Mouse (Mus musculus) midbrain, embryonic 11.5 days (tissue): ENCODE results near the gene Gas2l1. TPM values are rescaled to one million over a fixed set of nuclear protein-coding genes. Genes with fewer than 3 reads are reported as not detected.

Source experiments
- ATAC-seq: fragments of 200-750 bp; cut with Nextera tagmentation; 2 replicates; pipeline ENCODE4 v1.8.0; 2017; ENCODE audit warnings: moderate TSS enrichment, moderate library complexity; ENCODE audit not compliant: low FRiP score
- DNase-seq: peaks from one replicate; pipeline ENCODE4 v3.0.0; 2015; ENCODE audit warnings: low spot score; ENCODE audit errors: missing footprints
- H3K27ac ChIP-seq: fragments of 300-500 bp; sonication (generic); 2 replicates; pipeline ENCODE4 v1.5.1; 2014; ENCODE audit warnings: low read depth, low read length
- H3K27me3 ChIP-seq: fragments of 300-500 bp; sonication (generic); 2 replicates; pipeline ENCODE4 v1.6.1; 2014; ENCODE audit warnings: mild to moderate bottlenecking, low read length, moderate library complexity, mixed read lengths; ENCODE audit not compliant: control insufficient read depth, insufficient read depth
- H3K36me3 ChIP-seq: fragments of 300-500 bp; sonication (generic); 2 replicates; pipeline ENCODE4 v1.6.1; 2014; ENCODE audit warnings: mild to moderate bottlenecking, low read length, moderate library complexity, mixed read lengths; ENCODE audit not compliant: control insufficient read depth, insufficient read depth
- H3K4me1 ChIP-seq: fragments of 300-500 bp; sonication (generic); 2 replicates; pipeline ENCODE4 v1.6.1; 2014; ENCODE audit warnings: low read length; ENCODE audit not compliant: control insufficient read depth, insufficient read depth
- H3K4me2 ChIP-seq: fragments of 300-500 bp; sonication (generic); 2 replicates; pipeline ENCODE4 v1.6.1; 2014; ENCODE audit warnings: mild to moderate bottlenecking, moderate library complexity
- H3K4me3 ChIP-seq: fragments of 300-500 bp; sonication (generic); 2 replicates; pipeline ENCODE4 v1.5.1; 2014; ENCODE audit warnings: low read depth, low read length
- H3K9ac ChIP-seq: fragments of 300-500 bp; sonication (generic); 2 replicates; pipeline ENCODE4 v1.6.1; 2014; ENCODE audit warnings: low read length
- H3K9me3 ChIP-seq: fragments of 300-500 bp; sonication (generic); 2 replicates; pipeline ENCODE4 v1.6.1; 2016; ENCODE audit warnings: low read length; ENCODE audit not compliant: control insufficient read depth
- WGBS: fragments of 180-500 bp; shearing (Covaris S2); extraction: QIAGEN DNeasy Blood & Tissue Kit; methylation state at CpG from one replicate; pipeline ENCODE4 v1.1.7; 2014; 5-methylcytosine and 5-hydroxymethylcytosine counted together
- polyA plus RNA-seq: library from polyadenylated mRNA; unstranded; fragments of >200 nt; fragmentation: Nextera tagmentation; extraction: Ambion mirVana; gene quantifications from 2 replicates; pipeline ENCODE4 v1.2.1, GENCODE M21; 2014

Gas2l1 gene
- polyA plus RNA-seq = 19.4 and 23.1 TPM in 2 replicates

DNA sequence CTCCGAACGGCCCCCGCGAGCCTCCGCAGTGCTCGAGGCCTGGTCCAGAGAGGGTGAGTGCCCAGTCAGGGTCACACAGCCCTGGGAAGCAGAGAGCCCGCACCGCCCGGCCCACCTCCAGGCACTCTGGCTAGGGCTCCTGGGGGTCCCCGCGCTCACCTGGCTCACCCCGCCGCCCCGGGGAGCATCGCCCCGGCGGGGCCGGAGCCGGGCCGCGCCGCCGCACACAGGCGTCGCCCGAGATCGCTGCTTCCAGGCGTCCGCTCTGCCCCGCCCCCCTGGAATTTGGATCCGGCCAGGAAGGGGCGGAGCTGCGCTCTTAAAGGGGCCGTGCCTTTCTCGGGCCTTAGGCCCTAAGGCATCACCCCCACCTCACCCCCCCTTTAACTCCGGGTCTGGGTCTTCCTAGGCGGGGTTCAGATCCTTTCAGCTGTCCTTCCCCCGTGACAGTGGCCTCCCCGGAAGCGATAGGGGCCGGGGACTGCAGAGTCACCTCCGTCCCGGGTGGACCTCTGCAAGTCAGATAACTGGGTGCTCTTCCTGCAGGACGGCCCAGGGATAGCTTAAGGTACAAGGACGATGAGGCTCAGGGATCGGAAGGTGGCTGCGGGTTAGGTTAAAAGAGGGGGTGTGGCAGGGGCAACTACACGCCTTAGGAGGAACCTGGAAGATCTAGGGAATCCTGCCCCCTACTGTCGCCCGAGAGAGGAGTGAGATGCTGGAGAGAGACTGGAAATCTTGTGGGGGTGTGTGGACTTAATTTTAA, at the start of gene Gas2l1:
Gene Gas2l1 (minus strand): TSS at position 272 of the 766 bp plus-strand sequence.
- Histone ChIP-seq H3K36me3 (peaks cover 17% of the 10 kb centered on the region), H3K27me3 (peaks cover 45% of the 10 kb centered on the region), H3K9ac (peak within 1 kb of the TSS; percentile 73), H3K9me3 (no peaks in the 10 kb centered on the region), H3K4me3 (peak within 1 kb of the TSS; percentile 67), H3K4me2 (peak within 1 kb of the TSS; percentile 83), H3K27ac (peak within 1 kb of the TSS; percentile 5; the same call in 1 of the 2 replicates), H3K4me1 (peaks cover 32% of the 10 kb centered on the region)
- peak; percentile 84 for ATAC-seq
- under 1% methylated on average over 42 of the region's 50 CpGs for WGBS
- DNase-seq = peak; percentile 99

DNA sequence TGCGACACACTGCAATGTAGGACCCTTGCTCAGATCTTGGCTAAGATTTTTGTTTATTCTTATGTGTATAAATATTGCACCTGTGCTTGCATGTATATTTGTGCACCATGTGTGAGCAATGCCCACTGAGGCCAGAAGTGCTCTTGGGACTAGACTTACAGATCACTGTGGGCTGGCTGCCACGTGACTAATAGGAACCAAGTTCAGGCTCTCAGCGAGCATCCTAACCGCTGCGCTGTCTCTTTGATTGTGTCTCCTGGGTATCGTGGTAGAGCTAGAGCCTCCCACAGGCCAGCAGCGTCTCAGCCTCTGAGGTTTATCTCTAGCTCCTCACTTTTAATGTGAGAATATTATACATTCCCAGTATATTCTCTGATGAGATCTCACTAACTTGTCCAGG, 48.5 kb upstream of the Gas2l1 start:
- H3K9ac ChIP-seq = no peak overlapping the region
- no peak for DNase-seq
- H3K27me3 ChIP-seq = no peaks in the 10 kb centered on the region
- no peak overlapping the region for H3K4me3 ChIP-seq
- 83% methylated on average over 7 of the region's 7 CpGs for WGBS
- H3K4me1 ChIP-seq = no peaks in the 10 kb centered on the region
- H3K36me3 ChIP-seq = no peaks in the 10 kb centered on the region
- no peak overlapping the region for H3K27ac ChIP-seq
- H3K9me3 ChIP-seq = no peaks in the 10 kb centered on the region
- no peak for ATAC-seq
- H3K4me2 ChIP-seq = no peak overlapping the region

DNA sequence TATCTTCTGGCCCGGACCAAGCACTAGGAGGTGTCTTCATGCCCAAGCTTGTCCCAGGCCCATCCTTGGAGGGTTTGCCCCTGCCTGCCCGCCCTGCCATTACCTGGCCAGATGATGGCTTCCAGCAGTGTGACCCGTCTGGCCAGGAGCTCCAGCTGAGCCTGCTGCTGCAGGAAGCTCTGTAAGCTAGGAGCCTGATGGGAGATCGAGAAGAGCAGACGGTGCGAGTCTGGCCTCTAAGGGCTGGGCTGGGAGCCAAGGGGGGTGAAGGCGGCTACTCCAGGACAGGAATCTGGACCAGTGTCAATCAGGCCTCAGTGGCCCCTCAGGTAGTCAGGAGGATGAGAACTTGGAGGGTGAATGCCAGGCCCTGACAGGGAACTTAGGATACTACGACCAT, 44.3 kb upstream of the Gas2l1 start:
- H3K4me2 ChIP-seq = no peak overlapping the region
- H3K27me3 ChIP-seq = no peaks in the 10 kb centered on the region
- no peaks in the 10 kb centered on the region for H3K9me3 ChIP-seq
- H3K27ac ChIP-seq = no peak overlapping the region
- H3K4me1 ChIP-seq = no peaks in the 10 kb centered on the region
- no peak overlapping the region for H3K4me3 ChIP-seq
- DNase-seq (no peak), ATAC-seq (no peak)
- H3K36me3 ChIP-seq = no peaks in the 10 kb centered on the region; the same call in 1 of the 2 replicates
- no peak overlapping the region for H3K9ac ChIP-seq
- 82% methylated on average over 8 of the region's 8 CpGs for WGBS

DNA sequence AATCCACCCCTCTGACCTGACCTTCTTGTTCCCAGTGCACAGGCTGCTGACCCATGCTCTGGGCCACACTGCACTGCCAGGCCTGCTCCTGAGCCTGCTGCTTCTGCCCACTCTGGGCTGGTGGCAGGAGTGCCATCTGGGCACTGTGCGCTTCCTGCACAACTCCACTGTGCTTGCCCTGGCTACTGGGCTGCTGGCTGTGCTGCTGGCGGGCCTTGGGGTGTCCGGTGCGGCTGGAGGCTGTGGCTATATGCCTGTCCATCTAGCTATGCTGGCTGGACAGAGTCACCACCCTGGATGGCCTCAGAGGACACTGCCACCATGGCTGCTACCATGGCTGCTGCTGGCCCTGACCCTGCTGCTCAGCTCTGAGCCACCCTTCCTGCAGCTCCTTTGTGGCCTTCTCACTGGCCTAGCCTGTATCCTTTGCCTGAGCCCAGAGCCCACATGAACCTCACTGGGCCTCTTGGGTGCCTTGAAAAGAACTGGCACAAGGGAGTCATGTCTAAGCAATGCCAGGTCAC, 38.9 kb upstream of the Gas2l1 start:
- peaks cover 7% of the 10 kb centered on the region; the same call in 1 of the 2 replicates for H3K4me1 ChIP-seq
- H3K36me3 ChIP-seq = no peaks in the 10 kb centered on the region; the same call in 1 of the 2 replicates
- H3K4me2 ChIP-seq = no peak overlapping the region
- H3K9me3 ChIP-seq = no peaks in the 10 kb centered on the region
- no peak for ATAC-seq
- H3K27me3 ChIP-seq = no peaks in the 10 kb centered on the region
- H3K4me3 ChIP-seq = no peak overlapping the region
- 94% methylated on average over 4 of the region's 4 CpGs for WGBS
- H3K9ac ChIP-seq = no peak overlapping the region
- H3K27ac ChIP-seq = no peak overlapping the region
- no peak for DNase-seq

DNA sequence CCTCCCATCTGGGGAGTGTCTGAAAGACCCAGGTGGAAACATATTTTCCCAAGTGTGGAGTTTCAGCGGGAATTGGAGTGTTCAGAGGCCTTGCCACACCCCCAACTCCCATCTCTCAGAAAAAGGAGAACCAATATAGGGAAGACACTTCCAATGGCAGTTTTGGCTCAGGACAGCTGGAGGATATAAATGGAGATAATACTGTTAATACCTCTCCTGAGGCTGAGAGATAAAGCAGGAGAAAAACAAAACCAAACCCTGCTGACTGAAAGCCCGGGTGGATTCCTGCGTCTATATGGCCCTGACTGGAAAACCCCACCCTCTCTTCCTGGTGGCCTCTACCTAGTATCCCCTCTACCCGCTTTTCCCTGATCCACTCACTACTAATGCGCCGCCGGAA, 37.3 kb upstream of the Gas2l1 start:
- no peak overlapping the region for H3K4me2 ChIP-seq
- H3K36me3 ChIP-seq = no peaks in the 10 kb centered on the region; the same call in 1 of the 2 replicates
- DNase-seq = no peak
- no peaks in the 10 kb centered on the region for H3K27me3 ChIP-seq
- H3K4me1 ChIP-seq = peaks cover 10% of the 10 kb centered on the region
- H3K9ac ChIP-seq = no peak overlapping the region
- no peak overlapping the region for H3K4me3 ChIP-seq
- no peak for ATAC-seq
- 88% methylated on average over 7 of the region's 7 CpGs for WGBS
- H3K27ac ChIP-seq = no peak overlapping the region
- no peaks in the 10 kb centered on the region for H3K9me3 ChIP-seq

DNA sequence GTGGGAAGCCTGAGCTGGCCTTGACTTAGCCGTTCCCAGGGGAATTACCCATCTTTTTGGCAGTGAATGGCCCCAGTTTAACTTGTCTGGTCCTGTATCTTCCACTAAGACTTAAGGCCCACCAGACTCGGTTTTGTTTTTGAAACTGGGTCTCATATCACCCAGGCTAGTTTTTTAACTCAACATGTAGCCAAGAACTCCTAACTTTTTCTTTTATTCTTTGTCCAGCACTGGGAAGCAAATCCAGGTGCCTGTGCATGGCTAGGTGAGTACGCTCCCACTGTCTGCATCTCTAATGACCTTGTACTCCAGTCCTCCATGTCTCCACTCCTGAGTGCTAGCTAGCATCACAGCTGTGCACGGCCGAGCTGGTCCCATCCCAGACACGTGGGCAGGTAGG, 36.5 kb upstream of the Gas2l1 start:
- Histone ChIP-seq H3K27me3 (no peaks in the 10 kb centered on the region), H3K4me1 (peaks cover 17% of the 10 kb centered on the region), H3K9ac (no peak overlapping the region), H3K4me3 (no peak overlapping the region), H3K9me3 (no peaks in the 10 kb centered on the region), H3K4me2 (no peak overlapping the region), H3K27ac (no peak overlapping the region), H3K36me3 (no peaks in the 10 kb centered on the region; the same call in 1 of the 2 replicates)
- ATAC-seq (no peak), DNase-seq (no peak)
- WGBS = 86% methylated on average over 6 of the region's 6 CpGs

DNA sequence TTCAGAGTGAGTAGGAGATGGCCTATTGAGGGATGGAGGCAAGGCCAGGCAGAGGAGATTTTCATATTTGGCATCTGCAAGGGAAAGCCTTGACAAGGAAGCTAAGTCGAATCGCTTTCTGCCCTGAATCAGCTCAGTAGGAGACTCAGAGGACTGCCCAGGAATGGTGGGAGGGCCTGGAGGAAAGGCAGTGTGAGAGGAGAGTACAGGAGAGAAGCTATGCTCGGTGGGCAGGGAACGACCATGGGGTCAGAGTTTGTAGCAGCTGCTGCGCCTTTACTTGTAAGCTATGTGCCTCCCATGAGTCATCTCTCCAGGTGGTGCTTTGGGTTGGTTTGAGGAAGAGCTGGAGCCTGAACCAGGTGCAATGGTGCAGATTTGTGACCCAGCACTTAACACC, 35.7 kb upstream of the Gas2l1 start:
- no peak overlapping the region for H3K27ac ChIP-seq
- H3K27me3 ChIP-seq = no peaks in the 10 kb centered on the region
- ATAC-seq = no peak
- no peaks in the 10 kb centered on the region for H3K9me3 ChIP-seq
- peaks cover 22% of the 10 kb centered on the region for H3K4me1 ChIP-seq
- H3K4me3 ChIP-seq = no peak overlapping the region
- H3K9ac ChIP-seq = no peak overlapping the region
- WGBS = 48% methylated on average over 5 of the region's 5 CpGs
- H3K4me2 ChIP-seq = peak overlapping the region; percentile 86
- H3K36me3 ChIP-seq = no peaks in the 10 kb centered on the region; the same call in 1 of the 2 replicates
- DNase-seq = no peak

DNA sequence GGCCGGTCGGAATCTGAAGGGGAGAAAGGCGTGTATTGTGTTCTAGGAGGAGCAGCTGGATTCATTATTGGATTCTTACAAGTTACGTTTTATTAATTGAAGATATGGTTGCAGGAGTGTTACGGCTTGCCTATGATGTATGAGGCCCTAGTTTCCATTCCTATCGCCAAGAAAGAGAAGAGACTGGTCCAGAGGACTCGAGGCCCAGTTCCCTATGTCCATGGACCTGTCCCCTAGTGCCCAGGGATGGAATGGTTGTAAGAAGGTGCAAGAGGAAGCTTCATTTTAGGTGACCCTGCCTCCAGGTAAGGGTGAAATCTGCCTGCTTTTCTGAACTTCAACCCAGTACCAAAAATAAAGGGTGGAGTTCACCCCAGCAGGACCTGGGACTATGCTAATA, 35.2 kb upstream of the Gas2l1 start:
- H3K27ac ChIP-seq = peak overlapping the region; percentile 95
- H3K9ac ChIP-seq = peak overlapping the region; percentile 98
- H3K36me3 ChIP-seq = no peaks in the 10 kb centered on the region
- H3K9me3 ChIP-seq = no peaks in the 10 kb centered on the region
- no peak for DNase-seq
- H3K4me1 ChIP-seq = peaks cover 22% of the 10 kb centered on the region
- peak overlapping the region; percentile 86 for H3K4me2 ChIP-seq
- H3K4me3 ChIP-seq = peak overlapping the region; percentile 95
- ATAC-seq = no peak
- WGBS = 3% methylated on average over 7 of the region's 7 CpGs
- H3K27me3 ChIP-seq = no peaks in the 10 kb centered on the region

DNA sequence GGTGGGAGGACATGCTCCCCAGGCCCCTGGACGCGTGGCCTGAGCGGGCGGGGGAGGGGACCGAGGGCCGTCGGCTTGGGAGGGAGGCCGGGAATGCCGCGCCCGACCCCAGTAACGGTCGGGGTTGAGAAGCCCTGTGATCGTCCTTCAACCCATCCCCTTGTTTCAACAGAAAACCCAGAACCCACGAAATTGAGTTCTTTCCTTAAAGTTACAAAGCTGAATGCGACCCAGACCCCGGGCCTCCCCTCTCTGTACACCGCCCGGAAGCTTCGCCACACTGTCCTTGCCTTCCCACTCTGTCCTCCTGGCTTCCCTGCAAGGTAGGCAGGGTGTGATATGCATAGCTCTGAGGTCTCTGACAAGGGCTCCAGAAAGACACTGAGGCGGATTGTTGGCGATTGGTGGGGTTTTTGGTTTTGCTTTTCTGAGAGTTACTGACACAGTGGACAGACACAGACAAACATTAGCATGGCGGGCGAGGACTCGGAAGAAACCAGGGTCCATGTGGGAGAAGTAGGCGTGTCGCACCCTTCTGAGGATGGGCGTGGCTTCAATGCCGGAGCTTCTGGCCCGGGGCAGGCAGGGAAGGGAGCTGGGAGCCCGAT, 34.6 kb upstream of the Gas2l1 start:
- Histone ChIP-seq H3K9ac (peak overlapping the region; percentile 98), H3K4me3 (peak overlapping the region; percentile 95), H3K27me3 (no peaks in the 10 kb centered on the region), H3K27ac (peak overlapping the region; percentile 95), H3K36me3 (no peaks in the 10 kb centered on the region), H3K4me2 (peak overlapping the region; percentile 86), H3K9me3 (no peaks in the 10 kb centered on the region), H3K4me1 (peaks cover 22% of the 10 kb centered on the region)
- WGBS = 0% methylated on average over 31 of the region's 31 CpGs
- DNase-seq = peak; percentile 98
- peak; percentile 80 for ATAC-seq
